Mouse (Mus musculus) limb, embryonic 11.5 days (tissue): ENCODE results near the gene Bace1. TPM values are rescaled to one million over a fixed set of nuclear protein-coding genes. Genes with fewer than 3 reads are reported as not detected.

ENCODE experiments used
- polyA plus RNA-seq: library from polyadenylated mRNA; unstranded; fragments of >200 nt; fragmentation: Nextera tagmentation; extraction: Ambion mirVana; gene quantifications from 2 replicates; pipeline ENCODE4 v1.2.1, GENCODE M21; 2014

Gene Bace1
- polyA plus RNA-seq, 1 experiment from 2014 or later, result 22.9 TPM

Other genes starting within 250 kb of the Bace1 start
- 21.7 and 23.6 TPM in 2 replicates for gene Cep164, start 9.9 kb upstream of the Bace1 start, polyA plus RNA-seq
- gene Pcsk7, start 67.9 kb downstream of the Bace1 start, polyA plus RNA-seq, result 13.4 and 15.4 TPM in 2 replicates
- gene Rnf214, start 68.3 kb downstream of the Bace1 start, polyA plus RNA-seq, result 64.0 and 66.7 TPM in 2 replicates
- gene Tagln, start 97.5 kb downstream of the Bace1 start, polyA plus RNA-seq, result 5.1 and 7.7 TPM in 2 replicates
- 24.3 and 26.6 TPM in 2 replicates for gene Sidt2, start 116.7 kb downstream of the Bace1 start, polyA plus RNA-seq
- 219 and 224 TPM in 2 replicates for gene Pafah1b2, start 174.1 kb downstream of the Bace1 start, polyA plus RNA-seq
- 10.6 and 10.8 TPM in 2 replicates for gene Sik3, start 174.2 kb downstream of the Bace1 start, polyA plus RNA-seq